Mouse (Mus musculus) liver (tissue): Measurements from ENCODE around the gene Pfkfb2.
"Not testable (repeated sequence)": the region's sequence is repeated elsewhere in the genome, so short reads cannot be mapped to it uniquely, and the experiment has no call there.

Experiments
- DNase-seq: peaks from one replicate; pipeline ENCODE4 v3.0.0-alpha.2; 2020; ENCODE audit warnings: mixed read lengths

The Pfkfb2 gene

DNA sequence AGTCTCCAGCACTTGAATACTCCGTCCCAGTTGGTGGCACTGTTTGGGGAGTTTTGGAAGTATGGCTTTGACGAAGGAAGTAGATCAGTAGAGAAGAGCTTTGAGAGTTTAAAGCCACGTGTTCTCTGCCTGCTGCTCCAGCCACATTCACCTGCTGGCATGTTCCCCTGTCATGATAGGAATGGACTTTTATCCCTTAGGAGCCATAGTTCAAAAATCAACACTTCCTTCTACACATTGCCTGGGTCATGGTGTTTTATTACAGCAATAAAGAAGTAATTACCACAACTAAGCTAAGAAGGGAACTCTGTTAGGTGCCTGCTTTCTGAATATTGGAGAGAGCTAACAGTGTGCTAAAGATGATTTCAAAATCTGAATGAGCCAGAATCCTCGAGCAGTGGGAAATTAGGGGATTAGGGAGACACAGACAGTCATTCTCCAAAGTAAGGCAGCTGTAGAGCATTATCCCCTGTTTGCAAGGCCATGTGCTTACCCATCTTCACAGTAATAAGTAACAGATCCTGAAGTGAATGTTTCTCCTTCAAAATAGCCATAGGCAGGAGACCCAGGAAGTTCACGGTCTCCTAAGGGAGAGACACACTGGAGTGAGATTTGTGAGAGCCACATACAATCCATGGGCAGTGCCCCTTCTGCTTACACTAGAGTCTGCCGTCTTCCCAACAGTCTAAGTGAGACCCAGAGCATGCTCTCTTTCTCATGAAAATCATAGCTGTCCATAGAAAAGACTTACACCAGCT is 47.2 kb downstream of the Pfkfb2 start:
- DNase-seq = no peak

- no peak for DNase-seq
These were observed 48.0 kb downstream of the Pfkfb2 start for GRCm38 (mm10) chr1:130681075-130681474.

DNA sequence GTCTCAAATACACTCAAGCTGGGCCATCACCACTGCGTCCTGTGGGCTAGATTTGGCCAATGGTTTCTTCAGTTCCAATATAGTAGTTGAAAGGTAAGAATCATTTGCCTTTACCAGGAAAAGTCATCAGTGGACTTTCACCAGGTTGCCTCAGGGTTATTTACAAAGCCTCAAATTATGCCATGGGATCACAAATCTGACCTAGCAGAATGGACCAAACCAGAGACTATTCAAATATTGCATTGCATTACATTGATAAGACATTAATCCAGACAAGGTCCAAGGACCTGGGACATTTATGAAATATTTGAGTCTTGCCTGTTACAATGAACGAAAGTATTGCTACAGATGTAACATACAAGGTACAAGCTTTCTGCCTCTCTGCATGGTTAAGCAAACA is 50.5 kb downstream of the Pfkfb2 start:
- no peak for DNase-seq

DNA sequence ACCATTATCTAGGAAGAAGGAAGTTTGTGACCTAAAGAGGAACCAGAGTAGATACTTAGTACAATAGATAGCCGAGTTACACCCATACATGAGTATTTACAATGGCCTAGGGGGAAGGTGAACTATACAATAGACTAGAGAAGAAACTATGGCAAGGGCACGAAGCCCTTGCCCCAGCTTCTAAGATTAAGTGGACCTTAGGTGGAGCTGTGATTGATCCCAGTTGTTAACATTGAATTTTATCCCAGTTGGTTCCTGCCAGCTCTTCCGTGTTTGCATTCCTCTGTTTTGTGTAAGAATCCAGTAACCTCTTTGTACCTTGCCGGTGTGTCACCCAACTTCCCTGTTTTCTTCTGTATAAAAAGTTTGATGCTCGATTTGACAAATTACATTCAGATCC is 65.5 kb downstream of the Pfkfb2 start:
- not testable (repeated sequence) for DNase-seq

- DNase-seq = no peak
These were observed 67.6 kb downstream of the Pfkfb2 start, which contains the start of gene C4bp for GRCm38 (mm10) chr1:130661454-130661853. TSS of gene C4bp (minus strand) at chr1:130661632.

DNA sequence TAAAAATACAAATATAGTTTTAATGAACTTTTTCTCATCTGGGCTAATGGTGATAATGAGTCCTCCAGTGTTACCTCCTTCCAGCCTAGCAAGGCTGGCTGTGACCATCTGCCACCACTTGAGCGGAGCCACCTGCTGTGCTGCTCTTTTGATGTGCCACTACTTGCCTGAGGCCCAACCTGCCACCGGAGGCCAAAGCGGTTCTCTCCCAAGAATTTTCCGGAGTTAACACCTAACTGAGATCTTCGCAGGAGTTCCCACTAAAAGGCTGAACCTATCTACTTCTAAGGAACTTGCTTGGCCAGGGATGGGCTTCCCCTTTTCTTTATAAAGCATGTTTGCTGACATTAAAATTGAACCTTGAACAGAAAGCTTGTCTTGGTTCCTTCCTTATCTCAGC is 69.4 kb downstream of the Pfkfb2 start:
- DNase-seq = not testable (repeated sequence)

- DNase-seq = no peak
These were observed 85.0 kb downstream of the Pfkfb2 start for GRCm38 (mm10) chr1:130644103-130644502.

GRCm38 (mm10) chr1:130640967-130641366 is 88.1 kb downstream of the Pfkfb2 start:
- DNase-seq = no peak
